Mouse (Mus musculus): ENCODE measurements around the gene Hivep3.

DNA sequence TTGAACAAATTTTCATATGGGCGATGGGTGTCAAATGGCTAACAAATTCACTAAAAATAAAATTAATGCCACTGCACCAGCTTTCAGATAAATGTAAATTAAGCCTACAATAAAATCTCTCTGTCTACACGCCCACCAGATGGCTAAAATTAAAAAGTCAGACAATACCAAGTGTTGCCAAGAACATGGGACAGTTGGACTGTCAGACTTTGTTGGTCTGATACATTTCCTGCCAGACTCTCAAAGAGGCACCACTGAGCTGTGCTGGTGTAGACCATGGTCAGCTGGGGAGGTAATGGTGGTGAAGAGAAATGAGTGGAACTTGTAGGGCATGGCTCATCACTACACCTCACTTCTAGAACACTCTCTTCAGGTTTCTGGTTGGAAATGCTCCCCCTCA lies 14.8 kb downstream of the Hivep3 start:
- TF ChIP-seq MAX (IDR thresholded peaks at IDR 0.05) (no peak), CTCF (IDR thresholded peaks at IDR 0.05; ENCODE audit: control insufficient read depth, insufficient read depth, insufficient read length) (no peak), USF1 (IDR thresholded peaks at IDR 0.05; ENCODE audit: low read depth) (no peak), MYOG (IDR thresholded peaks at IDR 0.05; ENCODE audit: control insufficient read depth, extremely low read depth, insufficient read length) (no peak)
